Mouse (Mus musculus): ENCODE data around the gene Rpa1. TPM values are rescaled to one million over a fixed set of nuclear protein-coding genes. Genes with fewer than 3 reads are reported as not detected.
"Not testable (repeated sequence)": the region's sequence is repeated elsewhere in the genome, so short reads cannot be mapped to it uniquely, and the experiment has no call there.

The Rpa1 gene
- 51.3 and 71.1 TPM in 2 replicates for polyA plus RNA-seq (2015; fragmentation: Nextera tagmentation; extraction: Ambion mirVana)

DNA sequence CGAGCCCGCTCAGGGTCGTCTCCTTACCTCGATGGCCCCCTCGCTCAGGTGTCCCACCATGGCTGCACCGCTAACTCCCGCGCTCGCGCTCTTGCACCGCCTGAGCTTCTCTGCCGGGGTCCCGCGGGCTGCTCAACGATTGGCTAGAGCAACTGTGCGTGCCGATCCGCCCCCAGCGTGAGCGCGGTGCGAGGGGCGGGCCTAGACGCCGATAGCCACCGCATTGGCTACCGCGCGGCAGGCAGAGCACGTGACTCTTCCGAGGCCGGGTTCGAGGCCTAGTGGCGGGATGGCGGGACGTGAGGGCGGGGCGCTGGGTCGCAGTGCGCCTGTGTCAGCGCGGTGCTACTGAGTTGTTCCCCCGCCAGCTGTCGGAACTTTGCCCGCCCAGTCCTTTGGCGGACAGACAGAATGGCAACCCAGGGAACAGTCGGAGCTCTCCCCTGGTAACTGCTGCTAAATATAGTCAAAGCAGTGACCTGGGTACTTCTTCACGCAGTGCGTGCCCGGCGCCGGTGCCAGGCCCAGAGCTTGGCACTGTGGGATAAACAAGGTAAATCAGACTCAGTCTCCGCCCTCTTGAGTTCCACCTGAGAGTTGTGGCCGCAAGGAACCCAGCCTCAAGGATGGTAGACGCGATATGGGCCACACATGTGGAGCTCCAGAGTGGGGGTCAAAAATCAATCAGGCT lies at the start of gene Rpa1, which contains the start of gene Smyd4:
Gene Rpa1, minus strand, starts transcription at position 126 of the 691 bp plus-strand sequence.
Gene Smyd4, plus strand, starts transcription at position 235 of the 691 bp plus-strand sequence.
- ATAC-seq (ENCODE audit: low FRiP score): peak; percentile 100
- under 1% methylated on average over 56 of the region's 56 CpGs for WGBS

GRCm38 (mm10) chr11:75397452-75397851 lies 49.3 kb upstream of the Rpa1 start:
- no peak for ATAC-seq (ENCODE audit: low FRiP score)
- Histone ChIP-seq H3K27ac (replicated peaks) (no peak overlapping the region), H3K27me3 (replicated peaks) (no peaks in the 10 kb centered on the region), H3K4me2 (no peak overlapping the region), H3K4me3 (replicated peaks) (no peak overlapping the region), H3K36me3 (no peaks in the 10 kb centered on the region), H3K9ac (replicated peaks) (no peak overlapping the region), H3K9me3 (replicated peaks) (no peaks in the 10 kb centered on the region), H3K4me1 (no peaks in the 10 kb centered on the region)
- 79% methylated on average over 7 of the region's 7 CpGs for WGBS

More for the DNA sequence above, at the start of gene Rpa1, which contains the start of gene Smyd4:
- Histone ChIP-seq H3K4me2 (peak within 1 kb of the TSS; percentile 94), H3K9ac (replicated peaks) (peak within 1 kb of the TSS; percentile 68), H3K4me3 (replicated peaks) (peak within 1 kb of the TSS; percentile 61), H3K9me3 (replicated peaks) (no peaks in the 10 kb centered on the region), H3K4me1 (peaks cover 23% of the 10 kb centered on the region), H3K27me3 (replicated peaks) (no peaks in the 10 kb centered on the region), H3K36me3 (no peaks in the 10 kb centered on the region), H3K27ac (replicated peaks) (peak within 1 kb of the TSS; percentile 74)

- 89% methylated on average over 1 of the region's 1 CpGs for WGBS
- Histone ChIP-seq H3K4me3 (replicated peaks) (no peak overlapping the region), H3K9me3 (replicated peaks) (no peaks in the 10 kb centered on the region), H3K36me3 (no peaks in the 10 kb centered on the region), H3K4me2 (no peak overlapping the region), H3K4me1 (no peaks in the 10 kb centered on the region), H3K27ac (replicated peaks) (no peak overlapping the region), H3K9ac (replicated peaks) (no peak overlapping the region), H3K27me3 (replicated peaks) (no peaks in the 10 kb centered on the region)
- ATAC-seq (ENCODE audit: low FRiP score): no peak
These were observed 47.5 kb upstream of the Rpa1 start for GRCm38 (mm10) chr11:75395611-75396010.

DNA sequence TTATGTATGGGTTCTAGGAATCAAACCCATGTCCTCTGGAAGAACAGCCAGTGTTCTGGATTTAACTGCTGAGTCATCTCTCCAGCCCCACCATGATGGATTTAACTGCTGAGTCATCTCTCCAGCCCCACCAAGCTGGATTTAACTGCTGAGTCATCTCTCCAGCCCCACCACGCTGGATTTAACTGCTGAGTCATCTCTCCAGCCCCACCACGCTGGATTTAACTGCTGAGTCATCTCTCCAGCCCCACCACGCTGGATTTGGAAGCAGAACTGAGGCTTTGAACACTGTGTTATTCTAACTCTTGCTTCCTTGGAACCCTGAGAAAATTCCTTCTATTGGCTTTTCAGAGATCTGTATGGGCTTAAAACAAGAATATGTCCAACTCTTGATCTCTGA lies 35.4 kb upstream of the Rpa1 start:
- H3K27ac ChIP-seq (replicated peaks); H3K27me3 ChIP-seq (replicated peaks); ATAC-seq (ENCODE audit: low FRiP score); H3K9ac ChIP-seq (replicated peaks); H3K4me2 ChIP-seq; H3K36me3 ChIP-seq; H3K4me3 ChIP-seq (replicated peaks); H3K9me3 ChIP-seq (replicated peaks); H3K4me1 ChIP-seq: not testable (repeated sequence)
- 60% methylated on average over 3 of the region's 3 CpGs for WGBS

GRCm38 (mm10) chr11:75378786-75379185 lies 30.7 kb upstream of the Rpa1 start:
- H3K9ac ChIP-seq (replicated peaks); H3K27me3 ChIP-seq (replicated peaks); H3K4me3 ChIP-seq (replicated peaks); ATAC-seq (ENCODE audit: low FRiP score); H3K27ac ChIP-seq (replicated peaks); H3K9me3 ChIP-seq (replicated peaks); H3K36me3 ChIP-seq; H3K4me1 ChIP-seq; H3K4me2 ChIP-seq: not testable (repeated sequence)
- WGBS: 92% methylated on average over 2 of the region's 2 CpGs

- H3K9me3 ChIP-seq (replicated peaks): no peaks in the 10 kb centered on the region
- no peaks in the 10 kb centered on the region for H3K27me3 ChIP-seq (replicated peaks)
- WGBS: 90% methylated on average over 1 of the region's 1 CpGs
- H3K4me2 ChIP-seq: no peak overlapping the region
- no peak overlapping the region for H3K27ac ChIP-seq (replicated peaks)
- no peak overlapping the region for H3K9ac ChIP-seq (replicated peaks)
- no peak for ATAC-seq (ENCODE audit: low FRiP score)
- no peaks in the 10 kb centered on the region for H3K4me1 ChIP-seq
- H3K4me3 ChIP-seq (replicated peaks): no peak overlapping the region
- H3K36me3 ChIP-seq: no peaks in the 10 kb centered on the region
These were observed 29.0 kb upstream of the Rpa1 start for GRCm38 (mm10) chr11:75377125-75377524.

DNA sequence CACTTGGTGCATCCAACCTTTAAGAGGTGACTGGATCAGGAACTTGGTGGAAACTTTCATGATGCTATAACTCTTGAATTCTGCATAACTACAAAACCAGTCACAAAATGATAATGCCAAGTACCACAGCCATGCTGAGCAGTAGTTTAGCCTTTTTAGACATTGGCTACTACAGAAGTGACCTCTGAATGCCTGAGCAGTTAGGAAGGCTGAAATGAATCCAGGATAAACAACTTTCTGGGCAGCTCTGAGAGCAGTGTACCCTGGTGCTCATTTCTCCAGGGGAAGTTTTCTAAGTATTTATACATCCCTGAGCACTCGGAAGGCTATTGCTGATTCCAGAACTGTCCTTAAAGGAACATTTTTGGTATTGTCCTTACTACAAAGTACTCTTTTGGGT lies 7.4 kb upstream of the Rpa1 start:
- H3K4me1 ChIP-seq: no peaks in the 10 kb centered on the region
- H3K9me3 ChIP-seq (replicated peaks): no peaks in the 10 kb centered on the region
- 80% methylated on average over 1 of the region's 1 CpGs for WGBS
- peaks cover 4% of the 10 kb centered on the region; the same call in 1 of the 2 replicates for H3K36me3 ChIP-seq
- H3K27me3 ChIP-seq (replicated peaks): no peaks in the 10 kb centered on the region
- no peak for ATAC-seq (ENCODE audit: low FRiP score)
- H3K4me2 ChIP-seq: no peak overlapping the region
- no peak overlapping the region for H3K9ac ChIP-seq (replicated peaks)
- no peak overlapping the region for H3K4me3 ChIP-seq (replicated peaks)
- H3K27ac ChIP-seq (replicated peaks): no peak overlapping the region

DNA sequence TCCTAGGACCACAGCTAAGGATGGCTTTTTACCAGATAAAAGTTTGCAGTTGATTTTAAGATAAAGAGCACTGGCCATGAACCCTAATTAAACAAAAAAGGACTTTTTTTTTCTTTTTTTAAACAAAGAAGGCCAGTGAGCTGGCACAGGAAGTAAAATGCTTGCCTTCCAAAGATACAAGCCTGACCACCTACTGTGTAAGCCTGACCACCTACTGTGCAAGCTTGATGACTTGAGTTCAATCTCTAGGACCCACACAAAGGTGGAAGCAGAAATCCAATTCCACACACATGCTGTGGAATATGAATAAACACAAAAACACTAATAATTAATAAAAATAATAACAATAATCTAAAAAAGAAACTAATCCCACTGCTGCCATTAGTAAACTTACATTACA lies 3.1 kb upstream of the Rpa1 start:
- Histone ChIP-seq H3K9me3 (replicated peaks) (no peaks in the 10 kb centered on the region), H3K4me2 (no peak overlapping the region), H3K36me3 (peaks cover 4% of the 10 kb centered on the region; the same call in 1 of the 2 replicates), H3K27ac (replicated peaks) (no peak overlapping the region), H3K4me1 (peaks cover 22% of the 10 kb centered on the region), H3K27me3 (replicated peaks) (no peaks in the 10 kb centered on the region), H3K9ac (replicated peaks) (no peak overlapping the region), H3K4me3 (replicated peaks) (no peak overlapping the region)
- no peak for ATAC-seq (ENCODE audit: low FRiP score)

DNA sequence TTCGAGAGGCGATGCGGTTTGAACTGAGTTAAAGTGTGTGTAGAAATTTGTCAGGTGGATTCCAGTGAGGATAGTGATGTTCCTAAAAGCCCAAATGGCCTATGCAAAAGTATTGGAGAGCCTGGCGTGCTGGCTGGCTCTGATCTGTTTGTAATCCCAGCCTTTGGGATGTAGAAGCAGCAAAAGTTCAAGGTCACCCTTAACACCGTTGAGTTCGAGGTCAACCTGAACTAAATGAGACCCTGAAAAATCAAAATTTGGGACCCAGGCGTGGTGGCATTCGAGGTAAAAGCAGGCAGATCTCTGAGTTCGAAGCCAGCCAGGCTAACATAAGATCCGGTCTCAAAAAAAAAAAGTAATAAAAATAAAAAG lies 752 bp upstream of the Rpa1 start:
- no peak for ATAC-seq (ENCODE audit: low FRiP score)
- Histone ChIP-seq H3K36me3 (no peaks in the 10 kb centered on the region; the same call in 1 of the 2 replicates), H3K4me1 (peaks cover 23% of the 10 kb centered on the region), H3K27ac (replicated peaks) (peak overlapping the region; percentile 72), H3K9ac (replicated peaks) (peak overlapping the region; percentile 68), H3K9me3 (replicated peaks) (no peaks in the 10 kb centered on the region), H3K4me2 (peak overlapping the region; percentile 94), H3K4me3 (replicated peaks) (peak overlapping the region; percentile 61), H3K27me3 (replicated peaks) (no peaks in the 10 kb centered on the region)
- WGBS: 49% methylated on average over 10 of the region's 10 CpGs

- H3K36me3 ChIP-seq: no peaks in the 10 kb centered on the region
- H3K4me3 ChIP-seq (replicated peaks): peak overlapping the region; percentile 61
- H3K4me2 ChIP-seq: peak overlapping the region; percentile 94
- H3K9me3 ChIP-seq (replicated peaks): no peaks in the 10 kb centered on the region
- peaks cover 23% of the 10 kb centered on the region for H3K4me1 ChIP-seq
- ATAC-seq (ENCODE audit: low FRiP score): no peak
- H3K27me3 ChIP-seq (replicated peaks): no peaks in the 10 kb centered on the region
- H3K9ac ChIP-seq (replicated peaks): peak overlapping the region; percentile 63
- WGBS: under 1% methylated on average over 10 of the region's 10 CpGs
- H3K27ac ChIP-seq (replicated peaks): peak overlapping the region; percentile 74
These were observed 528 bp downstream of the Rpa1 start for GRCm38 (mm10) chr11:75347596-75347995.

GRCm38 (mm10) chr11:75347188-75347585 lies 937 bp downstream of the Rpa1 start:
- ATAC-seq (ENCODE audit: low FRiP score): no peak
- H3K27ac ChIP-seq (replicated peaks): no peak overlapping the region
- 48% methylated on average over 10 of the region's 10 CpGs for WGBS

DNA sequence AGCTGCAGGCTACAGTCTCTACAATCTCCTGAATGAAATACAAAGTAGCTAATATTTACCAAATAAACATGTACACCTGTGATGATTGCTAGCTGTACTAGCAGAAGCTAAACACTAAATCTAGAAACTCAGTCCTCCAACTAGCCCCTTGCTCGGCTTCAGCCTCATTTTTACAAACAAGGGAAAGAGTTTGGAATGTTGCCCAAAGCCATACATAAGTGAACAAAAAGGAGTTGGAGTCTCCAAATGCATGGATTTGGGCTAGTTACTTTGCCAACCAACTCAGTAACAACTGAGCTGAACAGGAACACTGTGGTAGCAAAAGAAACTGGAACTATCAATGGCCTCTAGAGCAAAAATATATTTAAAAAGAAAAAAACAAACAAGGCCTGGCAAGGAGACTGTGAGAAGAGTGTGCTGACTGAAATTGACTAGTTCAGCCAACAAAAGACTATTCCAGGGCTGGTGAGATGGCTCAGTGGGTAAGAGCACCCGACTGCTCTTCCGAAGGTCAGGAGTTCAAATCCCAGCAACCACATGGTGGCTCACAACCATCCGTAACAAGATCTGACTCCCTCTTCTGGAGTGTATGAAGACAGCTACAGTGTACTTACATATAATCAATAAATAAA lies 1.5 kb downstream of the Rpa1 start:
- no peak for ATAC-seq (ENCODE audit: low FRiP score)
- no peak overlapping the region for H3K9ac ChIP-seq (replicated peaks)
- WGBS: 53% methylated on average over 4 of the region's 4 CpGs
- no peak overlapping the region for H3K27ac ChIP-seq (replicated peaks)
- no peaks in the 10 kb centered on the region for H3K36me3 ChIP-seq
- no peak overlapping the region for H3K4me3 ChIP-seq (replicated peaks)
- H3K4me1 ChIP-seq: peaks cover 23% of the 10 kb centered on the region
- H3K4me2 ChIP-seq: peak overlapping the region; percentile 94; the same call in 1 of the 2 replicates
- H3K27me3 ChIP-seq (replicated peaks): no peaks in the 10 kb centered on the region
- H3K9me3 ChIP-seq (replicated peaks): no peaks in the 10 kb centered on the region

More at GRCm38 (mm10) chr11:75347188-75347585, 937 bp downstream of the Rpa1 start:
- Histone ChIP-seq H3K9ac (replicated peaks) (peak overlapping the region; percentile 63; the same call in 1 of the 2 replicates), H3K4me3 (replicated peaks) (peak overlapping the region; percentile 61), H3K36me3 (no peaks in the 10 kb centered on the region), H3K9me3 (replicated peaks) (no peaks in the 10 kb centered on the region), H3K27me3 (replicated peaks) (no peaks in the 10 kb centered on the region), H3K4me1 (peaks cover 23% of the 10 kb centered on the region), H3K4me2 (peak overlapping the region; percentile 94)

Data from neural tube, embryonic 15.5 days (tissue).